Mouse (Mus musculus) liver, postnatal 0 days (tissue): ENCODE data around the gene Pwwp2b. TPM values are rescaled to one million over a fixed set of nuclear protein-coding genes. Genes with fewer than 3 reads are reported as not detected.

ENCODE experiments used
- ATAC-seq: fragments of 200-750 bp; cut with Nextera tagmentation; 2 replicates; pipeline ENCODE4 v1.8.0; 2017; ENCODE audit warnings: mild to moderate bottlenecking, moderate library complexity
- DNase-seq: peaks from one replicate; pipeline ENCODE4 v3.0.0-alpha.2; 2016
- H3K27ac ChIP-seq: fragments of 300-500 bp; sonication (generic); 2 replicates; pipeline ENCODE4 v1.5.1; 2014; ENCODE audit warnings: antibody characterized with exemption, moderate library complexity, mild to moderate bottlenecking, low read depth
- H3K27me3 ChIP-seq: fragments of 300-500 bp; sonication (generic); 2 replicates; pipeline ENCODE4 v1.6.1; 2014; ENCODE audit warnings: low read length, control low read depth, mixed read lengths; ENCODE audit not compliant: insufficient read depth
- H3K36me3 ChIP-seq: fragments of 300-500 bp; sonication (generic); replicated peaks from 2 replicates; pipeline ENCODE4 v1.6.1; 2014; ENCODE audit warnings: mild to moderate bottlenecking, control low read depth, low read length, moderate library complexity, mixed read lengths; ENCODE audit not compliant: insufficient read depth
- H3K4me1 ChIP-seq: fragments of 300-500 bp; sonication (generic); 2 replicates; pipeline ENCODE4 v1.6.1; 2014; ENCODE audit warnings: antibody characterized with exemption, mild to moderate bottlenecking, control low read depth; ENCODE audit not compliant: insufficient read depth
- H3K4me2 ChIP-seq: fragments of 300-500 bp; sonication (generic); 2 replicates; pipeline ENCODE4 v1.6.1; 2014; ENCODE audit warnings: low read depth, mild to moderate bottlenecking, low read length, moderate library complexity, mixed read lengths
- H3K4me3 ChIP-seq: fragments of 300-500 bp; sonication (generic); 2 replicates; pipeline ENCODE4 v1.5.1; 2014; ENCODE audit warnings: low read depth, low read length
- H3K9ac ChIP-seq: fragments of 300-500 bp; sonication (generic); replicated peaks from 2 replicates; pipeline ENCODE4 v1.6.1; 2014; ENCODE audit warnings: mild to moderate bottlenecking, moderate library complexity
- H3K9me3 ChIP-seq: fragments of 300-500 bp; sonication (generic); 2 replicates; pipeline ENCODE4 v1.6.1; 2016; ENCODE audit warnings: mild to moderate bottlenecking, control low read depth, low read length, mixed read lengths
- CTCF ChIP-seq: sonication (generic); IDR thresholded peaks from 2 replicates; pipeline ENCODE4 v1.5.1; 2016; ENCODE audit warnings: antibody characterized with exemption, low read depth
- EP300 ChIP-seq: IDR thresholded peaks from 2 replicates; pipeline ENCODE4 v1.6.1; 2016; ENCODE audit warnings: antibody characterized with exemption, low read depth, mild to moderate bottlenecking
- WGBS: fragments of 180-500 bp; shearing (Covaris S2); extraction: QIAGEN DNeasy Blood & Tissue Kit; methylation state at CpG from one replicate; pipeline ENCODE4 v1.1.7; 2014; ENCODE audit not compliant: insufficient replicate concordance; 5-methylcytosine and 5-hydroxymethylcytosine counted together
- polyA plus RNA-seq: library from polyadenylated mRNA; unstranded; fragments of >200 nt; fragmentation: Nextera tagmentation; extraction: Ambion mirVana; gene quantifications from 2 replicates; pipeline ENCODE4 v1.2.1, GENCODE M21; 2015

The Pwwp2b gene
- polyA plus RNA-seq, 1 experiment from 2014 or later = 1.3 TPM

- peak within 1 kb of the TSS; percentile 60 for H3K9ac ChIP-seq
- TF ChIP-seq CTCF = 0 out of 2 replicates have a peak, but pooled peaks have one; percentile 10
- TF ChIP-seq EP300 = no peak
- peaks cover 10% of the 10 kb centered on the region for H3K4me1 ChIP-seq
- H3K9me3 ChIP-seq = no peaks in the 10 kb centered on the region
- peak within 1 kb of the TSS; percentile 68 for H3K27ac ChIP-seq
- H3K4me3 ChIP-seq = peak within 1 kb of the TSS; percentile 52
- WGBS = 1% methylated on average over 53 of the region's 53 CpGs
- no peaks in the 10 kb centered on the region for H3K27me3 ChIP-seq
- H3K36me3 ChIP-seq = no peaks in the 10 kb centered on the region
- H3K4me2 ChIP-seq = peak within 1 kb of the TSS; percentile 77
- ATAC-seq (peak; percentile 99), DNase-seq (peak; percentile 96)
Measured at GRCm38 (mm10) chr7:139212754-139213745, 35.2 kb upstream of the Pwwp2b start, which contains the start of the genes Lrrc27 and Stk32c. Lrrc27 (plus strand) TSS chr7:139212988. Stk32c (minus strand) TSS chr7:139213307.

- no peak for DNase-seq
- no peak for ATAC-seq
- H3K9ac ChIP-seq = 0 out of 2 replicates have a peak overlapping the region, but pooled peaks have one; percentile 42
Measured at GRCm38 (mm10) chr7:139213751-139214150, 34.5 kb upstream of the Pwwp2b start.

GRCm38 (mm10) chr7:139214160-139214559 is 34.1 kb upstream of the Pwwp2b start:
- H3K36me3 ChIP-seq = no peaks in the 10 kb centered on the region
- ATAC-seq (no peak), DNase-seq (no peak)
- no peak overlapping the region for H3K27ac ChIP-seq
- peaks cover 11% of the 10 kb centered on the region for H3K4me1 ChIP-seq
- 71% methylated on average over 3 of the region's 3 CpGs for WGBS
- no peak overlapping the region for H3K4me2 ChIP-seq
- H3K9me3 ChIP-seq = no peaks in the 10 kb centered on the region
- no peak overlapping the region for H3K9ac ChIP-seq
- TF ChIP-seq CTCF (no peak), EP300 (no peak)
- H3K27me3 ChIP-seq = no peaks in the 10 kb centered on the region
- H3K4me3 ChIP-seq = no peak overlapping the region

More at GRCm38 (mm10) chr7:139213751-139214150, 34.5 kb upstream of the Pwwp2b start:
- TF ChIP-seq CTCF (no peak), EP300 (no peak)
- Histone ChIP-seq H3K9me3 (no peaks in the 10 kb centered on the region), H3K36me3 (no peaks in the 10 kb centered on the region), H3K4me3 (peak overlapping the region; percentile 52), H3K4me2 (peak overlapping the region; percentile 77), H3K4me1 (peaks cover 7% of the 10 kb centered on the region), H3K27ac (no peak overlapping the region), H3K27me3 (no peaks in the 10 kb centered on the region)
- WGBS = 70% methylated on average over 3 of the region's 3 CpGs

GRCm38 (mm10) chr7:139214596-139215340 is 33.5 kb upstream of the Pwwp2b start:
- no peaks in the 10 kb centered on the region for H3K36me3 ChIP-seq
- H3K27me3 ChIP-seq = no peaks in the 10 kb centered on the region
- H3K27ac ChIP-seq = no peak overlapping the region
- no peak overlapping the region for H3K4me3 ChIP-seq
- no peak overlapping the region for H3K4me2 ChIP-seq
- ATAC-seq = no peak
- no peak overlapping the region for H3K9ac ChIP-seq
- no peak for DNase-seq
- H3K9me3 ChIP-seq = no peaks in the 10 kb centered on the region
- 77% methylated on average over 14 of the region's 14 CpGs for WGBS
- H3K4me1 ChIP-seq = peaks cover 11% of the 10 kb centered on the region
- TF ChIP-seq EP300 = no peak
- TF ChIP-seq CTCF = no peak

GRCm38 (mm10) chr7:139215516-139215915 is 32.8 kb upstream of the Pwwp2b start:
- H3K4me2 ChIP-seq = no peak overlapping the region
- ATAC-seq (no peak), DNase-seq (no peak)
- no peaks in the 10 kb centered on the region for H3K9me3 ChIP-seq
- H3K36me3 ChIP-seq = no peaks in the 10 kb centered on the region
- WGBS = 73% methylated on average over 1 of the region's 1 CpGs
- H3K27me3 ChIP-seq = no peaks in the 10 kb centered on the region
- H3K4me3 ChIP-seq = no peak overlapping the region
- no peak for TF ChIP-seq CTCF
- peaks cover 11% of the 10 kb centered on the region for H3K4me1 ChIP-seq
- no peak overlapping the region for H3K27ac ChIP-seq
- no peak overlapping the region for H3K9ac ChIP-seq

GRCm38 (mm10) chr7:139215946-139216345 is 32.3 kb upstream of the Pwwp2b start:
- Histone ChIP-seq H3K27me3 (no peaks in the 10 kb centered on the region), H3K4me2 (no peak overlapping the region), H3K9ac (no peak overlapping the region), H3K27ac (no peak overlapping the region), H3K36me3 (no peaks in the 10 kb centered on the region), H3K4me1 (peaks cover 11% of the 10 kb centered on the region), H3K4me3 (no peak overlapping the region), H3K9me3 (no peaks in the 10 kb centered on the region)
- 82% methylated on average over 7 of the region's 7 CpGs for WGBS
- DNase-seq = no peak
- no peak for ATAC-seq
- TF ChIP-seq EP300 = no peak
- TF ChIP-seq CTCF = no peak
